Mouse (Mus musculus): ENCODE data around the gene Abcc5.

GRCm38 (mm10) chr16:20424719-20425650 is 1.2 kb downstream of the Abcc5 start:
- no peak for TF ChIP-seq CTCF (IDR thresholded peaks at IDR 0.05; ENCODE audit: low read depth)
- TF ChIP-seq EP300 (IDR thresholded peaks at IDR 0.05; ENCODE audit: low read depth) = no peak

Data from heart, postnatal 0 days (tissue).